Mouse (Mus musculus) liver, postnatal 0 days (tissue): ENCODE data around the gene 0610030E20Rik.

Source experiments
- CTCF ChIP-seq: sonication (generic); IDR thresholded peaks from 2 replicates; pipeline ENCODE4 v1.5.1; 2016; ENCODE audit warnings: antibody characterized with exemption, low read depth
- EP300 ChIP-seq: IDR thresholded peaks from 2 replicates; pipeline ENCODE4 v1.6.1; 2016; ENCODE audit warnings: antibody characterized with exemption, low read depth, mild to moderate bottlenecking

DNA sequence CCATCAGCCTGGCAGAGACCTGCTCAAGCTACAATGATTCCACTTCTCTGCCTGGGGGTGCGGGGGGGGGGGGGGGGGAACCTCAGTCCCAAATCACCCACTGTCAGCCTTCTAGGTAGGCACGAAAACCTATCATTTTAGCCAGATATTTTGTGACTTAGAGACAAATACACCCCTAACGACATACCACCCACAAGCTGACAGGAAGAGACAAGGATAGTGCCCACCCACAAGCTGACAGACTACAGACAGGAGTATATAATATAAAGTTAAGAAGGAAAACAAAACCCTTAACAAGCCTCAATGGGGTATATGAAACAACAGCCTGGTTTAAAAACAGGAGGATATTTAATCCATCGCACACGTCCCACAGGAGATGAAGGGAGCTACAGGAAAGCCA is 28.7 kb upstream of the 0610030E20Rik start:
- no peak for TF ChIP-seq CTCF
- no peak for TF ChIP-seq EP300
